Mouse (Mus musculus) heart, embryonic 10.5 days (tissue): ENCODE results near the gene Ilf3. TPM values are rescaled to one million over a fixed set of nuclear protein-coding genes. Genes with fewer than 3 reads are reported as not detected.

Experiments used
- DNase-seq: peaks from one replicate; pipeline ENCODE4 v3.0.0-alpha.2; 2017; ENCODE audit warnings: low spot score
- H3K27ac ChIP-seq: fragments of 300-500 bp; sonication (generic); 2 replicates; pipeline ENCODE4 v1.5.1; 2016; ENCODE audit warnings: mild to moderate bottlenecking
- H3K27me3 ChIP-seq: fragments of 300-500 bp; sonication (generic); 2 replicates; pipeline ENCODE4 v1.6.1; 2016; ENCODE audit warnings: mild to moderate bottlenecking; ENCODE audit not compliant: poor library complexity, insufficient read depth, severe bottlenecking
- H3K36me3 ChIP-seq: fragments of 300-500 bp; sonication (generic); 2 replicates; pipeline ENCODE4 v1.6.1; 2016; ENCODE audit warnings: mild to moderate bottlenecking, moderate library complexity
- H3K4me1 ChIP-seq: fragments of 300-500 bp; sonication (generic); 2 replicates; pipeline ENCODE4 v1.6.1; 2016; ENCODE audit warnings: mild to moderate bottlenecking
- H3K4me3 ChIP-seq: fragments of 300-500 bp; sonication (generic); 2 replicates; pipeline ENCODE4 v1.5.1; 2016; ENCODE audit warnings: mild to moderate bottlenecking, moderate library complexity
- H3K9me3 ChIP-seq: fragments of 300-500 bp; sonication (generic); 2 replicates; pipeline ENCODE4 v1.6.1; 2016; ENCODE audit warnings: mild to moderate bottlenecking, moderate library complexity
- WGBS: fragments of 180-500 bp; shearing (Covaris S2); methylation state at CpG from one replicate; pipeline ENCODE4 v1.1.7; 2016; 5-methylcytosine and 5-hydroxymethylcytosine counted together
- polyA plus RNA-seq: library from polyadenylated mRNA; unstranded; fragments of >200 nt; fragmentation: Nextera tagmentation; extraction: Ambion mirVana; gene quantifications from 2 replicates; pipeline ENCODE4 v1.2.1, GENCODE M21; 2016

Ilf3 gene
- polyA plus RNA-seq, 1 experiment from 2014 or later: 197 TPM

DNA sequence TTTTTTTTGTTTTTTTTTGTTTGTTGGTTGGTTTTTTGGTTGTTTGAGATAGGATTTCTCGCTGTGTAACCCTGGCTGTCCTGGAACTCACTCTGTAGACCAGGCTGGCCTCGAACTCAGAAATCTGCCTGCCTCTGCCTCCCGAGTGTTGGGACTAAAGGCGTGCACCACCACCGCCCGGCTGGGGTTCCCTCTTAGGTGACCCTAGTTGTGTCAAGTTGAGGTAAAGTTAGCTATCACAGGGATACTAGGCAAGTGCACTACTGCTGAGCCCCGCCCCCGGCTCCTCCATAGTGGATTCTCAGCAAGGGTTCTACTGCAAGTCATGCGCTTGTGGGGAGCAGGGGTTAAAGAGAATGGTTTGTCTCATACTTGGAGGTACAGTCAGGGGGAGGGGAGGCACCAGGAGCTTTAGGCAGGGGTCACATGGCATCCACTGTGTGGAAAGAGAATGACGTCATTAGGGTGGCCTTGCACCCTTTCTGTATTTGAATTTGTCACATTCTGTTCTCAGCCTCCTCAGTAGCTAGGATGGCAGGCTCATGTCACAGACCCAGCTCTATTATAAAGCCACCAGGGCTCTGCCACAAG lies 37.9 kb upstream of the Ilf3 start:
- Histone ChIP-seq H3K27ac (0 out of 2 replicates have a peak overlapping the region, but pooled peaks have one; percentile 23), H3K4me3 (no peak overlapping the region), H3K4me1 (peaks cover 41% of the 10 kb centered on the region), H3K36me3 (0 out of 2 replicates have a peak, but pooled peaks cover 11% of the 10 kb centered on the region), H3K27me3 (no peaks in the 10 kb centered on the region), H3K9me3 (no peaks in the 10 kb centered on the region)
- WGBS: 90% methylated on average over 10 of the region's 10 CpGs
- DNase-seq: no peak

DNA sequence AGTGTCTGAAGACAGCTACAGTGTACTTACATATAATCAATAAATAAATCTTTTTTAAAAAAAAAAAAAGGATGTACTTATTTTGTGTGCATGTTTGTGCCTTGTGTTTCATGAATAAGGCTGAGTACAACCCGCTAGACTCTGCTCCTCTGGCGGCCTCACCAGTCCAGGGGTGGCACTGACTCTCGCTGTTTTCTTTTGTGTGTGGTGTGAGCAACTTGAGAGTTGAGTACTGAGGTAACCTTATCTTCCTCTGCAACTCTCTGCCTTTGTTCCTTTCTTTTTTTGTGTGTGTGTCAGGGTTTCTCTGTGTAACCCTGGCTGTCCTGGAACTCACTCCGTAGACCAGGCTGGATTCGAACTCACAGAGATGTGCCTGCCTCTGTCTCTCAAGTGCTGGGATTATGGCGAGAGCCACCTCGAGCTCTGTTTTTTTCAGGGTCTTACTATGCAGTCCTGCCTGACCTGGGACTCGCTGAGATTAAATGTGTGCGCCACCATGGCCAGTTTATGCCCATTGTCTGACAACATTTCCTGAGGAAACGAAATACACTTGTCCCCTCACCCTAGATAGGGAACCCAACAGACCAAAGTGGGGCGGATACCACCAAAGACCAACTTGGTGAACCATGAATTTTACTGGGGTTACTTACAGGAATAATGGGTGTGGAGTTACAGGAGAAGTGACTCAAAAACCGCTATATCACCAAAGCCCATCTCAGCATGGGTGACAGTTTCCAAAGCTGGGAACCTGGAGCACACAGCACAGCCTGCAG lies 36.1 kb upstream of the Ilf3 start:
- no peak for DNase-seq
- Histone ChIP-seq H3K9me3 (no peaks in the 10 kb centered on the region), H3K27me3 (no peaks in the 10 kb centered on the region), H3K4me3 (no peak overlapping the region), H3K36me3 (0 out of 2 replicates have a peak, but pooled peaks cover 5% of the 10 kb centered on the region), H3K4me1 (peaks cover 47% of the 10 kb centered on the region), H3K27ac (peak overlapping the region; percentile 13; the same call in 1 of the 2 replicates)
- WGBS: 78% methylated on average over 12 of the region's 12 CpGs

DNA sequence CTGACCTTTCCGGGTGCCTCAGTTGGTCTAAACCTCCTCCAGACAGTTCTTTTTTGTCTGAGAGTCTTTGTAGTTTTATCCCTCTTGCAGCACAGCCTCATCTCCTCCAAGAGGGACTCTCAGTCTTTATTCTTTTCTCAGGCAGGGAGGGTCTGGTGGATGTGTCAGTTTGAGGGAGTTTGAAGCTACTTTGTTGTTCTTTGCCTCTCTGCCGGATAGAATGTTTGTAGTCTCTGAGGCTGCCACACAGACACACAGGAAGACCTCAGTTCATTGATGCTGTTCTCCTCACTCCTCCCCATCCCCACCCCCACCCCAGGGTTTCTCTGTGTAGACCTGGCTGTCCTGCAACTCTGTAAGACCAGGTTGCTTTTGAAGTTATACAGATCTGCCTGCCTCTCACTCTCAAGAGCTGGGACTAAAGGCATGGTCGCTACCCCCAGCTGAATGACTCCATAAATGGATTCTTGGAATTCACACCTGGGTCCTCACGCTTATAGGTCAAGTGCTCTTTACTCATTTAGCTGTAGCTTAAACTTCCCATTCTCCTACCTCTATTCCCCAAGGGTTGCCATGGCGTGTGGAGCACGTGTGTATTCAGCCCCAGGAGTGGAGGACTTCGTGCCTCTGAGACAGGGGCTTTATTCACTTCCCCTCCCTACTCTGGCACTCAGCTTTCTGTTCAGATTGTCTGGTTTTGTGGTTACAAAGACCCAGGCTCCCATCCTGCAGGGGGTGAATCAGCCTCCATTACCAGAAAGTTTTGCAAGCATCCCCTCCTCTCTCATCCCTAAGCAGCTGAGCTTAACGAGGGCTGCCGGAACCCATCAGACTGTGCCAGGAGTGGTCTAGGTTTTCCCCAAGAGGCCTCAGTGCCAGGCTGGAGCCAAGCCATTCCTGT lies 35.3 kb upstream of the Ilf3 start:
- no peak overlapping the region for H3K4me3 ChIP-seq
- DNase-seq: no peak
- no peaks in the 10 kb centered on the region for H3K27me3 ChIP-seq
- 0 out of 2 replicates have a peak, but pooled peaks cover 5% of the 10 kb centered on the region for H3K36me3 ChIP-seq
- 40% methylated on average over 9 of the region's 9 CpGs for WGBS
- peak overlapping the region; percentile 52; the same call in 1 of the 2 replicates for H3K27ac ChIP-seq
- H3K4me1 ChIP-seq: peaks cover 48% of the 10 kb centered on the region
- H3K9me3 ChIP-seq: no peaks in the 10 kb centered on the region

DNA sequence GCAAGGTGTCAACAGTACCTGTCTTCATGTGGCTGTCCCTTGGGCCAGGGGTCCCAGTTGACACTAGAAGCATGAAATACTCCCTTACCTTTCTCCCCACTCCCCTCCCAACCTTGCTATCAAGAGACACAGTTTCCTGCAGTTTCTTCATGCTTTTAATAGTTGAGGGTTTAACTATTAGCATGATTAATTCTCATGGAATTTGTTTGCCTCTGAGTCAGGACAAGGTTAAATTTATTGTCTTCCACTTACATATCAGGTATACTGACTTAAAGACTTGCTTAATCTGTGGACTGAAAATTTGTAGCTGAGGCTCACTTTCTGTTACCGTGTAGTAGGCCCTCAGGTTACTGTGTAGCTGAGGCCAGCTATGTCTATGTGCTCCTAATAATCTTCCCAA lies 34.1 kb upstream of the Ilf3 start:
- H3K36me3 ChIP-seq: 0 out of 2 replicates have a peak, but pooled peaks cover 5% of the 10 kb centered on the region
- no peak overlapping the region for H3K27ac ChIP-seq
- no peak overlapping the region for H3K4me3 ChIP-seq
- no peak for DNase-seq
- 89% methylated on average over 1 of the region's 1 CpGs for WGBS
- no peaks in the 10 kb centered on the region for H3K27me3 ChIP-seq
- no peaks in the 10 kb centered on the region for H3K9me3 ChIP-seq
- H3K4me1 ChIP-seq: peaks cover 58% of the 10 kb centered on the region

DNA sequence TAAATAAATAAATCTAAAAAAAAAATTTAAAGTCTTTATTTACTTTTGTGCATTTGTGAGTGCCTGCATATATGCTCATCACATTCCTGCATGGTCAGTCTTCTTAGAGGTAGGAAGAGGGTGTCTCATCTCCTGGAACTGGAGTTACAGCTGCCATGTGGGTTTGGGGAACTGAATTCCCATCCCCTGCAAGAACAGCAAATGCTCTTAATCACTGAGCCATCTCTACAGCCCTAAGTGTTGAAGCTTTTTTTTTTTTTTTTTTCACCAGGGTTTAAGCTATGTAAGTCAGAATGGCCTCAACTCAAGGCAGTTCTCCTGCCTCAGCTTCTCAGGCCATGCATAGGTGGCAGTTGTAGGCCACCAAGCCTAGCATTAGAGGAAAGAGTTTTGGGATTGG lies 32.9 kb upstream of the Ilf3 start:
- H3K27ac ChIP-seq: peak overlapping the region; percentile 38; the same call in 1 of the 2 replicates
- H3K27me3 ChIP-seq: no peaks in the 10 kb centered on the region
- no peaks in the 10 kb centered on the region for H3K9me3 ChIP-seq
- H3K4me1 ChIP-seq: peaks cover 51% of the 10 kb centered on the region
- H3K4me3 ChIP-seq: no peak overlapping the region
- H3K36me3 ChIP-seq: peaks cover 9% of the 10 kb centered on the region; the same call in 1 of the 2 replicates
- DNase-seq: no peak

DNA sequence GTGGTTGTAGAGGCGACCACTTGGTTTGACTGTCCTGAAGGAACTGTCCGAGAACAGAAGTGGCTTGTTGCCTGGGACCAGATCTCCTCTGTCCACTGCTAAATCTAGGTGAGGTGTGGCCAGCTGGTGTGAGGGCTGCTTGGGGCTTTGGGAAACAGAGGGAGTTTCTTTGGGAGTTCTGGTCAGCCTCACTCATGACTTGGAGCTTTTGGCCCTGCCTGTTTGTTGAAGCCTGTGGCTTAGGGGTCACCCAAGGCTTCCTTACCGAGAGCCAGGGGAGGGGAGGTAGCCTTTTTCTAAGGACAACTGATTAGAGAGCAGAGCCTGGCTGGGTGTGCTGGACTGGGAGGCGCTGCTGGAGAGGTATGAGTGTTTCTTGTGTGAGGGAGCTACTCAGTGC lies 32.3 kb upstream of the Ilf3 start:
- 0 out of 2 replicates have a peak overlapping the region, but pooled peaks have one; percentile 38 for H3K27ac ChIP-seq
- peaks cover 46% of the 10 kb centered on the region for H3K4me1 ChIP-seq
- H3K9me3 ChIP-seq: no peaks in the 10 kb centered on the region
- 52% methylated on average over 4 of the region's 4 CpGs for WGBS
- no peaks in the 10 kb centered on the region for H3K27me3 ChIP-seq
- no peak overlapping the region for H3K4me3 ChIP-seq
- no peak for DNase-seq
- peaks cover 11% of the 10 kb centered on the region; the same call in 1 of the 2 replicates for H3K36me3 ChIP-seq

DNA sequence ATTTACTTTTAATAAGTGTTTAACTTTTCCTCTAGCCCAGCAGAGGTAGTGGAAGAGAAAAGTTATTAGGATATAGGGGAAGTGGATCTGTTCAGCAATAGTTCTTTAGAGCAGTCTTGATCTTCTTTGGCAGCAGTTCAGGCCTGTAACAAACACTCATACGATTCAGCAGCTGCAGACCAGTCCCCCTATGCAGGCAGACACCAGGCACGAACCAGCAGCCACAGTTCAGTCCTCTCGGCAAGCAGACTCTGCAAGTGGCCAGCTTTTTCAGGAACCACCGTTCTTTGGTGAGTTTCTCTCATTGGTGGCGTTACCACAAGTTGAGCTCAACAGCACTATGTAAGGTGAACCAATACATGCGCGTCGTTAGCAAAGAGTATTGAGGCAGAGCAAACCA lies 31.2 kb upstream of the Ilf3 start:
- Histone ChIP-seq H3K9me3 (no peaks in the 10 kb centered on the region), H3K36me3 (peaks cover 19% of the 10 kb centered on the region), H3K4me3 (no peak overlapping the region), H3K4me1 (peaks cover 45% of the 10 kb centered on the region), H3K27ac (no peak overlapping the region), H3K27me3 (no peaks in the 10 kb centered on the region)
- DNase-seq: no peak
- 87% methylated on average over 8 of the region's 8 CpGs for WGBS

DNA sequence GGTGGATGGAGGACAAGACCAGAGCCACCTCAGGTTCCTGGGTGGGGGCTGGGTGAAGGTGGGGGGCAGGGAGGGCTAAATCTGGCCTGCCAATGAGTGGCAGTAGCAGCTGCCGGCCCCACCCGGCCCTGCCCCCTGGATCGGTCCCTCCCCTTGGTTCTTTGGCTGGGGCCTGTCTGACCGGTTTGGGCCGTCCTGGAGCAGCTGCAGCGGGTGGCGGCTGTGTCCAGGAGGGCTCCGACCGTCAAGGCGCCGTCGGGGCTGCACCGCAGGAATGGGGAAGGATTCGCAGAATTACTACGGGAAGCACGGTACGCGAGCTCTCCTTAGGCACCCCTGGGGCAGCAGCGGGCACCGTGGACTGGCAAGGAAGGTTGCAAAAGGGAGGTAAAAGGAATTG lies 30.0 kb upstream of the Ilf3 start:
- H3K4me3 ChIP-seq: peak overlapping the region; percentile 56
- peaks cover 34% of the 10 kb centered on the region for H3K4me1 ChIP-seq
- 8% methylated on average over 20 of the region's 20 CpGs for WGBS
- no peaks in the 10 kb centered on the region for H3K27me3 ChIP-seq
- H3K9me3 ChIP-seq: no peaks in the 10 kb centered on the region
- H3K27ac ChIP-seq: peak overlapping the region; percentile 76
- no peak for DNase-seq
- H3K36me3 ChIP-seq: peaks cover 30% of the 10 kb centered on the region

DNA sequence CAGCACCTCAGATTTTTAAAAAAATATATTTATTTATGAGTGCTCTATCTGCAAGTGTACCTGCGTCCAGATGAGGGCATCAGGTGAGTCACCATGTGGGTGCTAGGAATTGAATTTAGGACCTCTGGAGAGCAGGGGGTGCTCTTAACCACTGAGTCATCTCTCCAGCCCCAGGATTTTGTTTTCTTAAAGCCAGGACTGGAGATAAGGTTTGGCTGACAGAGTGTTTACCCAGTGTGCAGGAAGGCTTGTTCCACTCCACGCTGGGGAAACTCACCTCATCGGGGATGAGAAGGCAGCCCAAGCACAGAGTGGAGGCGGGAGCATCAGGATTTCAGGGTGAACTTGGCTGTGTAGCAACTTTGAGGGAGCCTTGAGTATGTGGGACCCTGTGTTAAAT lies 27.3 kb upstream of the Ilf3 start:
- WGBS: 60% methylated on average over 4 of the region's 4 CpGs
- H3K27ac ChIP-seq: no peak overlapping the region
- peaks cover 55% of the 10 kb centered on the region for H3K36me3 ChIP-seq
- DNase-seq: no peak
- H3K4me1 ChIP-seq: peaks cover 20% of the 10 kb centered on the region
- no peaks in the 10 kb centered on the region for H3K9me3 ChIP-seq
- no peaks in the 10 kb centered on the region for H3K27me3 ChIP-seq
- no peak overlapping the region for H3K4me3 ChIP-seq

DNA sequence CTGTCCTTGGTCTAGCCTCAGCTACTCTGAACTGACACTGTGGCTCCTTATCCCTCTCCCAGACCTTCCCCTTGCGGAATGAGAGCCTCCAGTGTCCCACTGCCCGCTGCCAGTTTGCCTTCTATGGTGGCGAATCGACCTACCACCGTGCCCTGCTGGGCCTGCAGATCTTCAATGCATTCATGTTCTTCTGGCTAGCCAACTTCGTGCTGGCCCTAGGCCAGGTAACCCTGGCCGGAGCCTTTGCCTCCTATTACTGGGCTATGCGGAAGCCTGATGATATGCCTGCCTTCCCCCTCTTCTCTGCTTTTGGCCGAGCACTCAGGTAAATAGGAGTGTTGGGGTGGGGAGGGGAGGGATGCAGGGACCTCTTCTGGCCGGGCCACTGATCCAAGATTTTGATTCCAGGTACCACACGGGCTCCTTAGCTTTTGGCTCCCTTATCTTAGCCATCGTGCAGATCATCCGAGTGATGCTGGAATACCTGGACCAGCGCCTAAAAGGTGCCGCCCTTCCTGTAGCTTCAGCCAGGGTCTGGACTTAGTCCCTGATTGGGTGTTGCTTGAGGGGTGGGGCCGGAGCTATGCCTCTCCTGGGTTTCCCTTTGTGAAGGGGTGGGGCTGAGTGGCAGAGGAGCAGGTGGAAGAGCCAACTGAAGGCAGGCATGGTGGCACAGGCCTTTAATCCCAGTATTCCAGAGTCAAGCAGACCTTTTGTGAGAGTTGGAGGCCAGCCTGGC lies 20.9 kb upstream of the Ilf3 start:
- Histone ChIP-seq H3K27me3 (no peaks in the 10 kb centered on the region), H3K4me1 (no peaks in the 10 kb centered on the region), H3K36me3 (peaks cover 86% of the 10 kb centered on the region), H3K9me3 (no peaks in the 10 kb centered on the region), H3K4me3 (no peak overlapping the region), H3K27ac (no peak overlapping the region)
- 77% methylated on average over 16 of the region's 16 CpGs for WGBS
- no peak for DNase-seq

DNA sequence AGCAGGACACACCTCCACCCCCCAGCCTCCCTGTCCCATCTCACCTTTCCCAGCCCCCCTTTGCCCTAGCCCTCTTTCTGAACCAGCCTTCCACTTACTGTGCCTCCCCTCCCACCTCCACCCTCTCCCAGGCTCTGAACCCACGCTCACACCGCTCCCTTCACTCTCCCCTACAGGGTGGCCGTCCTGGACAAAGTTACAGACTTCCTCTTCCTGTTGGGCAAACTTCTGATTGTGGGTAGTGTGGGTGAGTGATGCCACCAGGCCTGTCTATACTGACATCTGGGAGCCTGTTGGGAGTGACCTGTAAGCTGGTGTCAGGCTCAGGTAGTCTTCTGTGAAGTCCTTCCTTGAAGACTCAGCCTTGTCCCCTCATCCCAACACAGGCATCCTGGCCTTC lies 19.5 kb upstream of the Ilf3 start:
- Histone ChIP-seq H3K4me1 (peaks cover 10% of the 10 kb centered on the region), H3K27me3 (no peaks in the 10 kb centered on the region), H3K4me3 (no peak overlapping the region), H3K36me3 (peaks cover 86% of the 10 kb centered on the region), H3K27ac (no peak overlapping the region), H3K9me3 (no peaks in the 10 kb centered on the region)
- 84% methylated on average over 3 of the region's 3 CpGs for WGBS
- no peak for DNase-seq

DNA sequence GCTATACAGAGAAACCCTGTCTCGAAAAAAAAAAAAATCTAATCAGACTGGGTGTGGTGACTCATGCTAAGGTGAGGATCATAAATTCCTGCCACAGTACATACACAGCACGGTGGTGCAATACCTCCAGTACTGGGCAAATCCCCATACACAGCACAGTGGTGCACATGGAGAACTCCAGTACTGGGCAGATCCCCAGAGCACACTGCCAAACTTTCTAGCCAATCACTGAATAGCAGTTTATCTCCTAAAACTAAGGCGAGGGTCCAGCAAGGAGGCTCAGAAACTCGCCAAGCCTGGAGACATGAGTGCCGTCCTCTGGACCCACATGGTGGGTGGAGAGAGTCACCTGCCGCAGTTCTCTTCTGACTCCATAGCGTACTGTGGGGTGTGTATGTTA lies 16.5 kb upstream of the Ilf3 start:
- Histone ChIP-seq H3K27ac (no peak overlapping the region), H3K27me3 (no peaks in the 10 kb centered on the region), H3K36me3 (peaks cover 79% of the 10 kb centered on the region), H3K9me3 (no peaks in the 10 kb centered on the region), H3K4me3 (no peak overlapping the region), H3K4me1 (peaks cover 14% of the 10 kb centered on the region)
- 89% methylated on average over 7 of the region's 7 CpGs for WGBS
- no peak for DNase-seq
